Mouse (Mus musculus): ENCODE measurements around the gene E2f8.

DNA sequence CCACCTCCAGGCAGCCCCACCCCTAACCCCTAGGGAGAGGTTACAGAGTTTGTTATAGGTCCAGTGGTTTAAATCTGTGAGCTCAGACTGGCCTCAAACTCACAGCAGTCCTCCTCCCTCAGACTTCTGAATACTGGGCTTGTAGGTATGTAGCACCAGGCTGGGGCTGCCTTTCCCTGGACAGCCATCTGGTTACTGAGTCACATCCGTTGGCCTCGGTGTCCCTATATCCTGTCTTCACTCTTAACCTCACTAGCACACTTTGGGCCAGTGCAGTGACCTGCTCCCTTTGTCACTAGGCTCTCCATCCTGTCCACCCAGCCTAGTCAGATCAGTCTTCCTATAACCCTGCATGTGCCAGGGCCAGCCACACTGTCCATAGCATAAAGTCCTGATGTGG is 7.4 kb upstream of the E2f8 start:
- no peak for TF ChIP-seq CTCF (conservative IDR thresholded peaks at IDR 0.05 in 1 of 2, IDR thresholded peaks at IDR 0.05 in 1 of 2; ENCODE audit: low read depth in 2 of 2, low read length in 2 of 2)
- TF ChIP-seq POLR2A (IDR thresholded peaks at IDR 0.05; ENCODE audit: low read depth, low read length) = no peak
- no peak for TF ChIP-seq TCF12 (IDR thresholded peaks at IDR 0.05; ENCODE audit: low read depth, low read length)
- no peak for TF ChIP-seq ZKSCAN1 (IDR thresholded peaks at IDR 0.05; ENCODE audit: borderline replicate concordance, low read depth, low read length)
- TF ChIP-seq JUND (conservative IDR thresholded peaks at IDR 0.05; ENCODE audit: low read depth, low read length) = no peak

All from CH12.LX (cell line).